Mouse (Mus musculus) liver, postnatal 0 days (tissue): ENCODE measurements around the gene Hey2.
A peak's percentile ranks its signal among the peaks of the same experiment; 100 is the strongest.

Experiments
- CTCF ChIP-seq: sonication (generic); IDR thresholded peaks from 2 replicates; pipeline ENCODE4 v1.5.1; 2016; ENCODE audit warnings: antibody characterized with exemption, low read depth
- EP300 ChIP-seq: IDR thresholded peaks from 2 replicates; pipeline ENCODE4 v1.6.1; 2016; ENCODE audit warnings: antibody characterized with exemption, low read depth, mild to moderate bottlenecking

DNA sequence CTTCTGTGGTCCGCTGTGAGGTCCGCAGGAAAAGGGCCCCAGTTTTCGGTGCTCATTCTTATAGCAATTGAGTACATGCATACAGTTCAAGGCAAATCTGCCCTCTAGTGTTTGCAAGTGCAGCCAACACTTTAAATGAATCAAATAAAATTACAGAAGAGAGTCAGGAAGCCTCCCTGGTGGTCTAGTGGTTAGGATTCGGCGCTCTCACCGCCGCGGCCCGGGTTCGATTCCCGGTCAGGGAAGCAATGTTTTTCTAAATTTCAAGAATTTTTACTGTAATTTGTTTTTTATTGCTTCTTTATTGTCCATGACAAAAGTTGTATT, 31.7 kb downstream of the Hey2 start:
- TF ChIP-seq CTCF, result peak; percentile 93
- TF ChIP-seq EP300, result peak; percentile 65; the same call in 1 of the 2 replicates
